Comparison of ENCODE assay signal across 9 mouse cellular contexts in genomic region chr6:24301681-24302080, GRCm38 (mm10).
"Had no signal": no experiment of that assay in that cellular context is flagged by ENCODE, and none has a peak within 500 bp of the region (broad histone marks: within the 10 kb centered on the region; RNA-seq: fewer than 3 reads in every experiment).

No protein-coding gene starts in this region.

- H3K36me3 ChIP-seq: intestine, embryonic 15.5 days; limb, embryonic 13.5 days; liver, embryonic 13.5 days; midbrain, embryonic 13.5 days had no signal

- H3K4me1 ChIP-seq: intestine, embryonic 15.5 days; limb, embryonic 13.5 days; liver, embryonic 13.5 days; midbrain, embryonic 13.5 days had no signal

- H3K27ac ChIP-seq: intestine, embryonic 15.5 days; limb, embryonic 13.5 days; liver, embryonic 13.5 days; midbrain, embryonic 13.5 days had no signal

- H3K27me3 ChIP-seq: intestine, embryonic 15.5 days; limb, embryonic 13.5 days; liver, embryonic 13.5 days; midbrain, embryonic 13.5 days had no signal

- ATAC-seq: intestine, embryonic 15.5 days; midbrain, embryonic 13.5 days had no signal

- H3K9me3 ChIP-seq: intestine, embryonic 15.5 days; limb, embryonic 13.5 days; liver, embryonic 13.5 days; midbrain, embryonic 13.5 days had no signal

- H3K4me3 ChIP-seq: intestine, embryonic 15.5 days; limb, embryonic 13.5 days; liver, embryonic 13.5 days; midbrain, embryonic 13.5 days had no signal

- H3K9ac ChIP-seq: intestine, embryonic 15.5 days; limb, embryonic 13.5 days; liver, embryonic 13.5 days; midbrain, embryonic 13.5 days had no signal

- H3K4me2 ChIP-seq: intestine, embryonic 15.5 days; limb, embryonic 13.5 days; liver, embryonic 13.5 days; midbrain, embryonic 13.5 days had no signal

- DNase-seq: left cerebral cortex, postnatal 4 days; liver, embryonic 13.5 days; lung, adult 18-20 months; lung, postnatal 36 days; right cerebral cortex, postnatal 25 days; thymus, postnatal 36 days had no signal
